Mouse (Mus musculus): Measurements from ENCODE around the gene Olfr346. TPM values are rescaled to one million over a fixed set of nuclear protein-coding genes. Genes with fewer than 3 reads are reported as not detected.

The Olfr346 gene
- not detected in 2 replicates for polyA plus RNA-seq (2015; fragmentation: Nextera tagmentation; extraction: Ambion mirVana)

GRCm38 (mm10) chr2:36685488-36685887, at the start of gene Olfr346:
TSS of gene Olfr346 (plus strand) at chr2:36685788.
- no peak within 1 kb of the TSS for H3K4me3 ChIP-seq (replicated peaks; ENCODE audit: low read depth, low read length)
- H3K4me1 ChIP-seq (replicated peaks; ENCODE audit: insufficient read depth, low read length) = no peaks in the 10 kb centered on the region
- DNase-seq (ENCODE audit: low spot score) = no peak
- H3K9ac ChIP-seq (ENCODE audit: low read depth, low read length) = no peak within 1 kb of the TSS
- WGBS = 95% methylated on average over 1 of the region's 1 CpGs
- H3K27me3 ChIP-seq (ENCODE audit: insufficient read depth, low read length) = no peaks in the 10 kb centered on the region
- no peak within 1 kb of the TSS for H3K4me2 ChIP-seq (ENCODE audit: low read length)
- no peaks in the 10 kb centered on the region for H3K36me3 ChIP-seq (ENCODE audit: insufficient read depth, low read length)
- H3K27ac ChIP-seq = no peak within 1 kb of the TSS
- no peaks in the 10 kb centered on the region for H3K9me3 ChIP-seq (replicated peaks; ENCODE audit: low read length)
- TF ChIP-seq CTCF (IDR thresholded peaks at IDR 0.05; ENCODE audit: low read depth) = no peak
- no peak for ATAC-seq (replicated peaks; ENCODE audit: low FRiP score, low read depth)

- no peaks in the 10 kb centered on the region for H3K4me1 ChIP-seq (replicated peaks; ENCODE audit: insufficient read depth, low read length)
- TF ChIP-seq CTCF (IDR thresholded peaks at IDR 0.05; ENCODE audit: low read depth) = no peak
- ATAC-seq (replicated peaks; ENCODE audit: low FRiP score, low read depth) = no peak
- no peak within 1 kb of the TSS for H3K9ac ChIP-seq (ENCODE audit: low read depth, low read length)
- H3K9me3 ChIP-seq (replicated peaks; ENCODE audit: low read length) = no peaks in the 10 kb centered on the region
- no peak within 1 kb of the TSS for H3K4me3 ChIP-seq (replicated peaks; ENCODE audit: low read depth, low read length)
- no peak for DNase-seq (ENCODE audit: low spot score)
- no peak within 1 kb of the TSS for H3K27ac ChIP-seq
- 67% methylated on average over 1 of the region's 1 CpGs for WGBS
- no peak within 1 kb of the TSS for H3K4me2 ChIP-seq (ENCODE audit: low read length)
- H3K27me3 ChIP-seq (ENCODE audit: insufficient read depth, low read length) = no peaks in the 10 kb centered on the region
- H3K36me3 ChIP-seq (ENCODE audit: insufficient read depth, low read length) = no peaks in the 10 kb centered on the region
Observed at GRCm38 (mm10) chr2:36639741-36640140, 45.8 kb upstream of the Olfr346 start, which contains the start of gene Olfr345. TSS of gene Olfr345 (plus strand) at chr2:36640041.

DNA sequence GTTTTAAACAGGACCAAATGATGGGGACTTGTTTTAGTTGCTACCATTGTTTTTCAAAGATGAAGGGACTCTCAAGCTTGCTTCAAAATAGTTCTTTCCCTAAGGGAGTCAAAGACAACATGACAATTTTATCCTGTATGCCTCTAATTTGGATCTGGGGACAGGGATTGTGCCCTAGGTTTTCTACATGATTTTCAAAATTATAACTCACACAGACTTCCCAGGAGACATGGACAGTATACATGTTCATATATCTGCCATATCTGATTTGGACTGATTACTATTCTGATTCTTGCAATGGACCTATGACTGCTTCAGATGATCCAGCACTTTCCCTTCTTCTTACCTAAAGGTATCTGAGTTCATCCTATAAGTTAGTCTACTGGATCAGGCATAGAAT, 46.0 kb downstream of the Olfr346 start, which contains the start of gene Olfr347:
Olfr347 (plus strand) TSS at position 301 of the 400 bp plus-strand sequence.
- H3K27me3 ChIP-seq (ENCODE audit: insufficient read depth, low read length) = no peaks in the 10 kb centered on the region
- H3K9ac ChIP-seq (ENCODE audit: low read depth, low read length) = no peak within 1 kb of the TSS
- H3K4me1 ChIP-seq (replicated peaks; ENCODE audit: insufficient read depth, low read length) = no peaks in the 10 kb centered on the region
- no peak for DNase-seq (ENCODE audit: low spot score)
- no peaks in the 10 kb centered on the region for H3K9me3 ChIP-seq (replicated peaks; ENCODE audit: low read length)
- H3K4me3 ChIP-seq (replicated peaks; ENCODE audit: low read depth, low read length) = no peak within 1 kb of the TSS
- no peak within 1 kb of the TSS for H3K4me2 ChIP-seq (ENCODE audit: low read length)
- H3K27ac ChIP-seq = no peak within 1 kb of the TSS
- TF ChIP-seq CTCF (IDR thresholded peaks at IDR 0.05; ENCODE audit: low read depth) = no peak
- H3K36me3 ChIP-seq (ENCODE audit: insufficient read depth, low read length) = no peaks in the 10 kb centered on the region
- no peak for ATAC-seq (replicated peaks; ENCODE audit: low FRiP score, low read depth)

- no peaks in the 10 kb centered on the region for H3K9me3 ChIP-seq (replicated peaks; ENCODE audit: low read length)
- H3K9ac ChIP-seq (ENCODE audit: low read depth, low read length) = no peak overlapping the region
- no peak for TF ChIP-seq CTCF (IDR thresholded peaks at IDR 0.05; ENCODE audit: low read depth)
- DNase-seq (ENCODE audit: low spot score) = no peak
- H3K27ac ChIP-seq = no peak overlapping the region
- H3K27me3 ChIP-seq (ENCODE audit: insufficient read depth, low read length) = no peaks in the 10 kb centered on the region
- no peak overlapping the region for H3K4me2 ChIP-seq (ENCODE audit: low read length)
- ATAC-seq (replicated peaks; ENCODE audit: low FRiP score, low read depth) = no peak
- WGBS = 59% methylated on average over 3 of the region's 3 CpGs
- H3K4me1 ChIP-seq (replicated peaks; ENCODE audit: insufficient read depth, low read length) = no peaks in the 10 kb centered on the region
- no peak overlapping the region for H3K4me3 ChIP-seq (replicated peaks; ENCODE audit: low read depth, low read length)
- H3K36me3 ChIP-seq (ENCODE audit: insufficient read depth, low read length) = no peaks in the 10 kb centered on the region
Observed at GRCm38 (mm10) chr2:36736226-36736625, 50.6 kb downstream of the Olfr346 start.

Other genes starting within 250 kb of the Olfr346 start
- not detected in 2 replicates for gene Olfr340, start 233.2 kb upstream of the Olfr346 start, polyA plus RNA-seq (2015; fragmentation: Nextera tagmentation; extraction: Ambion mirVana)
- gene Olfr341, start 203.3 kb upstream of the Olfr346 start, polyA plus RNA-seq (2015; fragmentation: Nextera tagmentation; extraction: Ambion mirVana) = not detected in 2 replicates
- not detected in 2 replicates for gene Olfr342, start 160.8 kb upstream of the Olfr346 start, polyA plus RNA-seq (2015; fragmentation: Nextera tagmentation; extraction: Ambion mirVana)
- not detected in 2 replicates for gene Olfr344, start 119.1 kb upstream of the Olfr346 start, polyA plus RNA-seq (2015; fragmentation: Nextera tagmentation; extraction: Ambion mirVana)
- not detected in 2 replicates for gene Olfr345, start 45.7 kb upstream of the Olfr346 start, polyA plus RNA-seq (2015; fragmentation: Nextera tagmentation; extraction: Ambion mirVana)
- gene Olfr347, start 46.1 kb downstream of the Olfr346 start, polyA plus RNA-seq (2015; fragmentation: Nextera tagmentation; extraction: Ambion mirVana) = not detected in 2 replicates
- not detected in 2 replicates for gene Olfr348, start 98.5 kb downstream of the Olfr346 start, polyA plus RNA-seq (2015; fragmentation: Nextera tagmentation; extraction: Ambion mirVana)
- gene Olfr50, start 104.8 kb downstream of the Olfr346 start, polyA plus RNA-seq (2015; fragmentation: Nextera tagmentation; extraction: Ambion mirVana) = not detected in 2 replicates
- gene Olfr3, start 131.2 kb downstream of the Olfr346 start, polyA plus RNA-seq (2015; fragmentation: Nextera tagmentation; extraction: Ambion mirVana) = not detected in 2 replicates
- not detected in 2 replicates for gene Olfr350, start 160.5 kb downstream of the Olfr346 start, polyA plus RNA-seq (2015; fragmentation: Nextera tagmentation; extraction: Ambion mirVana)
- not detected in 2 replicates for gene Olfr351, start 176.9 kb downstream of the Olfr346 start, polyA plus RNA-seq (2015; fragmentation: Nextera tagmentation; extraction: Ambion mirVana)
- gene Olfr352, start 182.7 kb downstream of the Olfr346 start, polyA plus RNA-seq (2015; fragmentation: Nextera tagmentation; extraction: Ambion mirVana) = not detected in 2 replicates
- gene Olfr353, start 207.1 kb downstream of the Olfr346 start, polyA plus RNA-seq (2015; fragmentation: Nextera tagmentation; extraction: Ambion mirVana) = not detected in 2 replicates
- not detected in 2 replicates for gene Olfr354, start 219.9 kb downstream of the Olfr346 start, polyA plus RNA-seq (2015; fragmentation: Nextera tagmentation; extraction: Ambion mirVana)
- not detected in 2 replicates for gene Olfr355, start 243.1 kb downstream of the Olfr346 start, polyA plus RNA-seq (2015; fragmentation: Nextera tagmentation; extraction: Ambion mirVana)